Mouse (Mus musculus) hindbrain, embryonic 12.5 days (tissue): ENCODE results near the gene Ptms. TPM values are rescaled to one million over a fixed set of nuclear protein-coding genes. Genes with fewer than 3 reads are reported as not detected.
A peak's percentile ranks its signal among the peaks of the same experiment; 100 is the strongest.

Source experiments
- ATAC-seq: fragments of 200-750 bp; cut with Nextera tagmentation; 2 replicates; pipeline ENCODE4 v1.8.0; 2017; ENCODE audit warnings: moderate TSS enrichment; ENCODE audit not compliant: low FRiP score
- H3K27ac ChIP-seq: fragments of 300-500 bp; sonication (generic); 2 replicates; pipeline ENCODE4 v1.5.1; 2016; ENCODE audit warnings: mild to moderate bottlenecking
- H3K27me3 ChIP-seq: fragments of 300-500 bp; sonication (generic); 2 replicates; pipeline ENCODE4 v1.6.1; 2016; ENCODE audit warnings: mild to moderate bottlenecking
- H3K36me3 ChIP-seq: fragments of 300-500 bp; sonication (generic); 2 replicates; pipeline ENCODE4 v1.6.1; 2016; ENCODE audit warnings: mild to moderate bottlenecking
- H3K4me1 ChIP-seq: fragments of 300-500 bp; sonication (generic); 2 replicates; pipeline ENCODE4 v1.6.1; 2016
- H3K4me2 ChIP-seq: fragments of 300-500 bp; sonication (generic); replicated peaks from 2 replicates; pipeline ENCODE4 v1.6.1; 2016; ENCODE audit warnings: mild to moderate bottlenecking
- H3K4me3 ChIP-seq: fragments of 300-500 bp; sonication (generic); 2 replicates; pipeline ENCODE4 v1.5.1; 2016; ENCODE audit warnings: mild to moderate bottlenecking
- H3K9ac ChIP-seq: fragments of 300-500 bp; sonication (generic); 2 replicates; pipeline ENCODE4 v1.6.1; 2016; ENCODE audit warnings: mild to moderate bottlenecking, moderate library complexity
- H3K9me3 ChIP-seq: fragments of 300-500 bp; sonication (generic); replicated peaks from 2 replicates; pipeline ENCODE4 v1.6.1; 2016; ENCODE audit warnings: mild to moderate bottlenecking
- WGBS: fragments of 180-500 bp; shearing (Covaris S2); methylation state at CpG from one replicate; pipeline ENCODE4 v1.1.7; 2016; 5-methylcytosine and 5-hydroxymethylcytosine counted together
- polyA plus RNA-seq: library from polyadenylated mRNA; unstranded; fragments of >200 nt; fragmentation: Nextera tagmentation; extraction: Ambion mirVana; gene quantifications from 2 replicates; pipeline ENCODE4 v1.2.1, GENCODE M21; 2016

The Ptms gene
- 637 and 707 TPM in 2 replicates for polyA plus RNA-seq

GRCm38 (mm10) chr6:124919695-124920317, at the start of gene Ptms:
Gene Ptms (minus strand): TSS chr6:124920103.
- WGBS, result under 1% methylated on average over 13 of the region's 13 CpGs
- ATAC-seq, result peak; percentile 86

GRCm38 (mm10) chr6:124967766-124968165, 47.9 kb upstream of the Ptms start:
- Histone ChIP-seq H3K36me3 (peaks cover 3% of the 10 kb centered on the region; the same call in 1 of the 2 replicates), H3K27ac (no peak overlapping the region), H3K27me3 (no peaks in the 10 kb centered on the region), H3K9me3 (no peaks in the 10 kb centered on the region; the same call in 1 of the 2 replicates), H3K4me1 (peaks cover 16% of the 10 kb centered on the region), H3K4me3 (no peak overlapping the region), H3K4me2 (no peak overlapping the region), H3K9ac (no peak overlapping the region)
- WGBS, result 63% methylated on average over 4 of the region's 4 CpGs
- no peak for ATAC-seq

More at GRCm38 (mm10) chr6:124919695-124920317, at the start of gene Ptms:
- Histone ChIP-seq H3K4me2 (peak within 1 kb of the TSS; percentile 100), H3K4me3 (peak within 1 kb of the TSS; percentile 98; the same call in 1 of the 2 replicates), H3K27me3 (no peaks in the 10 kb centered on the region), H3K9ac (peak within 1 kb of the TSS; percentile 100), H3K27ac (peak within 1 kb of the TSS; percentile 100), H3K9me3 (no peaks in the 10 kb centered on the region), H3K4me1 (peaks cover 41% of the 10 kb centered on the region), H3K36me3 (peaks cover 1% of the 10 kb centered on the region; the same call in 1 of the 2 replicates)

- H3K9ac ChIP-seq, result no peak overlapping the region
- 95% methylated on average over 7 of the region's 7 CpGs for WGBS
- ATAC-seq, result no peak
Measured at GRCm38 (mm10) chr6:124966466-124967118, 46.7 kb upstream of the Ptms start.

GRCm38 (mm10) chr6:124965747-124966146, 45.8 kb upstream of the Ptms start:
- H3K4me3 ChIP-seq, result peak overlapping the region; percentile 80
- peak; percentile 20; the same call in 1 of the 2 replicates for ATAC-seq
- H3K4me2 ChIP-seq, result peak overlapping the region; percentile 94
- H3K9ac ChIP-seq, result peak overlapping the region; percentile 84
- peak overlapping the region; percentile 91 for H3K27ac ChIP-seq
- WGBS, result 15% methylated on average over 15 of the region's 15 CpGs
- no peaks in the 10 kb centered on the region for H3K27me3 ChIP-seq
- peaks cover 16% of the 10 kb centered on the region for H3K4me1 ChIP-seq
- H3K36me3 ChIP-seq, result peaks cover 16% of the 10 kb centered on the region
- no peaks in the 10 kb centered on the region; the same call in 1 of the 2 replicates for H3K9me3 ChIP-seq

More at GRCm38 (mm10) chr6:124966466-124967118, 46.7 kb upstream of the Ptms start:
- Histone ChIP-seq H3K9me3 (no peaks in the 10 kb centered on the region; the same call in 1 of the 2 replicates), H3K4me3 (peak overlapping the region; percentile 80; the same call in 1 of the 2 replicates), H3K27me3 (no peaks in the 10 kb centered on the region), H3K27ac (no peak overlapping the region), H3K4me1 (peaks cover 16% of the 10 kb centered on the region), H3K4me2 (peak overlapping the region; percentile 94; the same call in 1 of the 2 replicates), H3K36me3 (peaks cover 12% of the 10 kb centered on the region)

- peak; percentile 96 for ATAC-seq
- Histone ChIP-seq H3K9ac (peak within 1 kb of the TSS; percentile 84), H3K36me3 (peaks cover 21% of the 10 kb centered on the region), H3K4me2 (peak within 1 kb of the TSS; percentile 94), H3K9me3 (no peaks in the 10 kb centered on the region; the same call in 1 of the 2 replicates), H3K4me1 (peaks cover 16% of the 10 kb centered on the region), H3K27ac (peak within 1 kb of the TSS; percentile 91), H3K4me3 (peak within 1 kb of the TSS; percentile 80), H3K27me3 (no peaks in the 10 kb centered on the region)
- under 1% methylated on average over 68 of the region's 68 CpGs for WGBS
Measured at GRCm38 (mm10) chr6:124965088-124965719, 45.3 kb upstream of the Ptms start, which contains the start of gene Cops7a. Gene Cops7a (minus strand): TSS chr6:124965538.

- Histone ChIP-seq H3K36me3 (peaks cover 27% of the 10 kb centered on the region), H3K27me3 (no peaks in the 10 kb centered on the region), H3K9me3 (no peaks in the 10 kb centered on the region; the same call in 1 of the 2 replicates), H3K4me3 (peak overlapping the region; percentile 80), H3K27ac (peak overlapping the region; percentile 91; the same call in 1 of the 2 replicates), H3K4me2 (peak overlapping the region; percentile 94), H3K4me1 (peaks cover 16% of the 10 kb centered on the region), H3K9ac (peak overlapping the region; percentile 84)
- peak; percentile 14 for ATAC-seq
- 40% methylated on average over 16 of the region's 16 CpGs for WGBS
Measured at GRCm38 (mm10) chr6:124964638-124965037, 44.7 kb upstream of the Ptms start.

- peaks cover 13% of the 10 kb centered on the region for H3K4me1 ChIP-seq
- 95% methylated on average over 12 of the region's 12 CpGs for WGBS
- H3K9ac ChIP-seq, result no peak overlapping the region
- ATAC-seq, result no peak
- no peaks in the 10 kb centered on the region for H3K9me3 ChIP-seq
- no peak overlapping the region for H3K4me3 ChIP-seq
- peaks cover 53% of the 10 kb centered on the region for H3K36me3 ChIP-seq
- H3K27ac ChIP-seq, result no peak overlapping the region
- H3K4me2 ChIP-seq, result no peak overlapping the region
- H3K27me3 ChIP-seq, result no peaks in the 10 kb centered on the region
Measured at GRCm38 (mm10) chr6:124961021-124961420, 41.1 kb upstream of the Ptms start.

GRCm38 (mm10) chr6:124959960-124960359, 40.1 kb upstream of the Ptms start:
- H3K9ac ChIP-seq, result no peak overlapping the region
- peaks cover 8% of the 10 kb centered on the region for H3K4me1 ChIP-seq
- no peaks in the 10 kb centered on the region for H3K9me3 ChIP-seq
- H3K27me3 ChIP-seq, result no peaks in the 10 kb centered on the region
- H3K36me3 ChIP-seq, result peaks cover 62% of the 10 kb centered on the region
- 96% methylated on average over 13 of the region's 13 CpGs for WGBS
- H3K4me2 ChIP-seq, result no peak overlapping the region
- ATAC-seq, result no peak
- no peak overlapping the region for H3K4me3 ChIP-seq
- H3K27ac ChIP-seq, result no peak overlapping the region

- H3K27me3 ChIP-seq, result no peaks in the 10 kb centered on the region
- ATAC-seq, result no peak
- H3K4me1 ChIP-seq, result no peaks in the 10 kb centered on the region
- H3K36me3 ChIP-seq, result peaks cover 62% of the 10 kb centered on the region
- no peak overlapping the region for H3K4me3 ChIP-seq
- 93% methylated on average over 3 of the region's 3 CpGs for whole genome bisulfite sequencing
- no peak overlapping the region for H3K27ac ChIP-seq
- H3K4me2 ChIP-seq, result no peak overlapping the region
- no peak overlapping the region for H3K9ac ChIP-seq
- H3K9me3 ChIP-seq, result no peaks in the 10 kb centered on the region
Measured at GRCm38 (mm10) chr6:124958127-124958526, 38.2 kb upstream of the Ptms start.

GRCm38 (mm10) chr6:124955212-124955611, 35.3 kb upstream of the Ptms start:
- no peak for ATAC-seq
- 96% methylated on average over 4 of the region's 4 CpGs for WGBS
- H3K36me3 ChIP-seq, result peaks cover 44% of the 10 kb centered on the region
- H3K27me3 ChIP-seq, result no peaks in the 10 kb centered on the region
- H3K4me1 ChIP-seq, result no peaks in the 10 kb centered on the region
- H3K4me2 ChIP-seq, result no peak overlapping the region
- H3K4me3 ChIP-seq, result no peak overlapping the region
- H3K9ac ChIP-seq, result no peak overlapping the region
- H3K27ac ChIP-seq, result no peak overlapping the region
- 0 out of 2 replicates have a peak, but pooled peaks cover 5% of the 10 kb centered on the region for H3K9me3 ChIP-seq

- Histone ChIP-seq H3K4me3 (no peak overlapping the region), H3K9ac (no peak overlapping the region), H3K36me3 (peaks cover 34% of the 10 kb centered on the region), H3K4me2 (no peak overlapping the region), H3K27me3 (no peaks in the 10 kb centered on the region), H3K4me1 (no peaks in the 10 kb centered on the region), H3K9me3 (0 out of 2 replicates have a peak, but pooled peaks cover 5% of the 10 kb centered on the region), H3K27ac (no peak overlapping the region)
- ATAC-seq, result no peak
- whole genome bisulfite sequencing, result 90% methylated on average over 2 of the region's 2 CpGs
Measured at GRCm38 (mm10) chr6:124953991-124954715, 34.2 kb upstream of the Ptms start.
